Mouse (Mus musculus): Measurements from ENCODE around the gene Ccng2.

- TF ChIP-seq CTCF (IDR thresholded peaks at IDR 0.05; ENCODE audit: low read depth, low read length): no peak
- TF ChIP-seq GATA1 (IDR thresholded peaks at IDR 0.05; ENCODE audit: borderline replicate concordance, low read length): no peak
- no peak for TF ChIP-seq POLR2AphosphoS5 (IDR thresholded peaks at IDR 0.05; ENCODE audit: insufficient replicate concordance, low read depth, low read length)
Measured at GRCm38 (mm10) chr5:93297311-93297710, 30.3 kb downstream of the Ccng2 start.

Measured in G1E (cell line).